25 mouse cellular contexts compared by ENCODE assay signal in the genomic region with DNA sequence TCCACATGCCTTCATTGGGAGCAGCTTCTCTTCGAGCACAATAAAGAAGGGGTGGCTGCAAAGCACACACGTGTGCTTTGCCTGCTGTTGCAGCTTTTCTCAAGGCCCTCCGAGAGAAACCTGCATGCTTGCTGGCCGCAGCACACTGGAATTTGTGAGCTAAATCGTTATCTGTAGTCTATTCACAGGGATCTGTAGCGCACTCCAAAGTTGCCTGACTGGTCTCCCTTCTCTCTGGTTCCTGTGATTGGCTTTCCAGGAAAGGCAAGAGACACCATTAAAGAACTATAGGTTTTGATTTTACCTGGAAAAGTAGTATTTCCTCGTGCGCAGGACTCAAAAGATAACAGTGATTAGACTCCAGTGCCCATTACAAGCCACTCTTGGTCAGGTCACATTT. TPM values are rescaled to one million over a fixed set of nuclear protein-coding genes. Genes with fewer than 3 reads are reported as not detected.
DNase-seq lines count a peak whose midpoint lies in the region; ATAC-seq and TF ChIP-seq lines count a peak whose summit lies in the region.
"Had no signal": no experiment of that assay in that cellular context is flagged by ENCODE, and none has a peak within 500 bp of the region (broad histone marks: within the 10 kb centered on the region; RNA-seq: fewer than 3 reads in every experiment).

No protein-coding gene starts in this region.

- H3K4me2 ChIP-seq in heart, embryonic 12.5 days = peak overlapping the region; percentile 35; the same call in 1 of the 2 replicates
- 0 out of 2 replicates have a peak overlapping the region, but pooled peaks have one; percentile 5 for H3K4me2 ChIP-seq in kidney, embryonic 16.5 days (replicated peaks; ENCODE audit: low read depth, low read length)
- 0 out of 2 replicates have a peak overlapping the region, but pooled peaks have one; percentile 8 for H3K4me2 ChIP-seq in lung, postnatal 0 days (replicated peaks; ENCODE audit: low read depth, low read length)
- H3K4me2 ChIP-seq in intestine, postnatal 0 days (replicated peaks; ENCODE audit: low read depth) = peak overlapping the region; percentile 48
- no peak overlapping the region for H3K4me2 ChIP-seq in hindbrain, embryonic 14.5 days (replicated peaks)
- H3K4me2 ChIP-seq: embryonic facial prominence, embryonic 15.5 days; hindbrain, embryonic 13.5 days; midbrain, embryonic 13.5 days; neural tube, embryonic 13.5 days had no signal

- TF ChIP-seq CTCF in lung, postnatal 0 days (IDR thresholded peaks at IDR 0.05) = no peak
- no peak for TF ChIP-seq CTCF in intestine, postnatal 0 days (IDR thresholded peaks at IDR 0.05; ENCODE audit: low read depth)

- H3K4me1 ChIP-seq in heart, embryonic 12.5 days (replicated peaks) = no peaks in the 10 kb centered on the region
- H3K4me1 ChIP-seq in kidney, embryonic 16.5 days (ENCODE audit: insufficient read depth, low read length) = no peaks in the 10 kb centered on the region
- H3K4me1 ChIP-seq in lung, postnatal 0 days (ENCODE audit: insufficient read depth, low read depth, low read length) = no peaks in the 10 kb centered on the region
- no peaks in the 10 kb centered on the region for H3K4me1 ChIP-seq in intestine, postnatal 0 days (replicated peaks; ENCODE audit: control insufficient read depth, insufficient read depth, low read length)
- no peaks in the 10 kb centered on the region for H3K4me1 ChIP-seq in hindbrain, embryonic 14.5 days (replicated peaks; ENCODE audit: control insufficient read depth, insufficient read depth, low read length)
- H3K4me1 ChIP-seq: embryonic facial prominence, embryonic 15.5 days; hindbrain, embryonic 13.5 days; midbrain, embryonic 13.5 days; neural tube, embryonic 13.5 days had no signal

- no peak overlapping the region for H3K9ac ChIP-seq in heart, embryonic 12.5 days
- no peak overlapping the region for H3K9ac ChIP-seq in kidney, embryonic 16.5 days (replicated peaks; ENCODE audit: low read length)
- H3K9ac ChIP-seq in lung, postnatal 0 days (replicated peaks; ENCODE audit: low read depth) = no peak overlapping the region
- H3K9ac ChIP-seq in intestine, postnatal 0 days (ENCODE audit: low read depth, low read length) = no peak overlapping the region
- no peak overlapping the region for H3K9ac ChIP-seq in hindbrain, embryonic 14.5 days
- H3K9ac ChIP-seq: embryonic facial prominence, embryonic 15.5 days; hindbrain, embryonic 13.5 days; liver, embryonic 14.5 days; midbrain, embryonic 13.5 days; neural tube, embryonic 13.5 days had no signal

- no peak overlapping the region for H3K4me3 ChIP-seq in heart, embryonic 12.5 days
- no peak overlapping the region for H3K4me3 ChIP-seq in kidney, embryonic 16.5 days (ENCODE audit: low read length)
- no peak overlapping the region for H3K4me3 ChIP-seq in lung, postnatal 0 days (ENCODE audit: low read depth, low read length)
- no peak overlapping the region for H3K4me3 ChIP-seq in intestine, postnatal 0 days (ENCODE audit: low read depth, low read length)
- no peak overlapping the region for H3K4me3 ChIP-seq in hindbrain, embryonic 14.5 days (replicated peaks; ENCODE audit: low read length)
- H3K4me3 ChIP-seq: embryonic facial prominence, embryonic 15.5 days; hindbrain, embryonic 13.5 days; midbrain, embryonic 13.5 days; neural tube, embryonic 13.5 days had no signal

- no peaks in the 10 kb centered on the region for H3K36me3 ChIP-seq in heart, embryonic 12.5 days
- H3K36me3 ChIP-seq in kidney, embryonic 16.5 days (ENCODE audit: insufficient read depth, low read length) = no peaks in the 10 kb centered on the region
- no peaks in the 10 kb centered on the region for H3K36me3 ChIP-seq in lung, postnatal 0 days (ENCODE audit: insufficient read depth, low read length)
- no peaks in the 10 kb centered on the region for H3K36me3 ChIP-seq in intestine, postnatal 0 days (ENCODE audit: control insufficient read depth, insufficient read depth)
- H3K36me3 ChIP-seq in hindbrain, embryonic 14.5 days (replicated peaks; ENCODE audit: control insufficient read depth, insufficient read depth) = no peaks in the 10 kb centered on the region
- H3K36me3 ChIP-seq: embryonic facial prominence, embryonic 15.5 days; hindbrain, embryonic 13.5 days; midbrain, embryonic 13.5 days; neural tube, embryonic 13.5 days had no signal

- TF ChIP-seq EP300 in lung, postnatal 0 days (IDR thresholded peaks at IDR 0.05) = no peak

- DNase-seq in heart, adult 11 months = no peak
- DNase-seq in kidney, adult 8-10 months = no peak
- no peak for DNase-seq in lung, postnatal 0 days (ENCODE audit: low spot score)
- DNase-seq in lung, adult 18-20 months = no peak
- DNase-seq in hindbrain, embryonic 14.5 days (ENCODE audit: low spot score) = no peak
- DNase-seq: cerebellum, adult 11 months; cerebellum, postnatal 10 days; gastrocnemius, postnatal 36 days; heart, postnatal 14 days; kidney, adult 11 months; kidney, postnatal 4 days; right cerebral cortex, adult 18-20 months; thymus, postnatal 4 days had no signal

- H3K27me3 ChIP-seq in heart, embryonic 12.5 days (replicated peaks) = no peaks in the 10 kb centered on the region
- no peaks in the 10 kb centered on the region for H3K27me3 ChIP-seq in kidney, embryonic 16.5 days (ENCODE audit: insufficient read depth, low read length)
- H3K27me3 ChIP-seq in lung, postnatal 0 days (replicated peaks; ENCODE audit: insufficient read depth, low read length) = no peaks in the 10 kb centered on the region
- no peaks in the 10 kb centered on the region for H3K27me3 ChIP-seq in intestine, postnatal 0 days (replicated peaks; ENCODE audit: control insufficient read depth, insufficient read depth, low read length)
- no peaks in the 10 kb centered on the region for H3K27me3 ChIP-seq in hindbrain, embryonic 14.5 days (ENCODE audit: control insufficient read depth, insufficient read depth, low read length)
- H3K27me3 ChIP-seq: embryonic facial prominence, embryonic 15.5 days; hindbrain, embryonic 13.5 days; midbrain, embryonic 13.5 days; neural tube, embryonic 13.5 days had no signal

- no peak overlapping the region for H3K27ac ChIP-seq in heart, embryonic 12.5 days (ENCODE audit: poor library complexity, severe bottlenecking)
- H3K27ac ChIP-seq in kidney, embryonic 16.5 days (ENCODE audit: low read length) = no peak overlapping the region
- no peak overlapping the region for H3K27ac ChIP-seq in lung, postnatal 0 days (ENCODE audit: low read length)
- no peak overlapping the region for H3K27ac ChIP-seq in intestine, postnatal 0 days (ENCODE audit: low read depth, low read length)
- no peak overlapping the region for H3K27ac ChIP-seq in hindbrain, embryonic 14.5 days
- H3K27ac ChIP-seq: embryonic facial prominence, embryonic 15.5 days; hindbrain, embryonic 13.5 days; liver, embryonic 14.5 days; midbrain, embryonic 13.5 days; neural tube, embryonic 13.5 days had no signal

- peaks cover 7% of the 10 kb centered on the region for H3K9me3 ChIP-seq in heart, embryonic 12.5 days (replicated peaks)
- no peaks in the 10 kb centered on the region for H3K9me3 ChIP-seq in kidney, embryonic 16.5 days (ENCODE audit: low read length)
- H3K9me3 ChIP-seq in lung, postnatal 0 days (ENCODE audit: low read length) = no peaks in the 10 kb centered on the region
- H3K9me3 ChIP-seq in intestine, postnatal 0 days (ENCODE audit: control insufficient read depth) = no peaks in the 10 kb centered on the region
- no peaks in the 10 kb centered on the region for H3K9me3 ChIP-seq in hindbrain, embryonic 14.5 days (ENCODE audit: control insufficient read depth, low read length)
- H3K9me3 ChIP-seq: embryonic facial prominence, embryonic 15.5 days; hindbrain, embryonic 13.5 days; midbrain, embryonic 13.5 days; neural tube, embryonic 13.5 days had no signal

- no peak for ATAC-seq in heart, embryonic 12.5 days (ENCODE audit: insufficient number of reproducible peaks, low FRiP score)
- no peak for ATAC-seq in kidney, embryonic 16.5 days (ENCODE audit: low FRiP score, low TSS enrichment)
- no peak for ATAC-seq in lung, postnatal 0 days
- ATAC-seq in intestine, postnatal 0 days = no peak
- no peak for ATAC-seq in hindbrain, embryonic 14.5 days (ENCODE audit: low FRiP score)
- ATAC-seq: activated CD4-positive, CD25-positive, alpha-beta regulatory T cell, adult 4 months; CD4-positive, CD25-positive, alpha-beta regulatory T cell, adult 4 months; forebrain, embryonic 16.5 days; midbrain, embryonic 13.5 days had no signal

- WGBS in heart, embryonic 12.5 days = 42% methylated on average over 8 of the region's 8 CpGs
- WGBS in kidney, embryonic 16.5 days = 61% methylated on average over 8 of the region's 8 CpGs
- 45% methylated on average over 8 of the region's 8 CpGs for WGBS in lung, postnatal 0 days
- WGBS in intestine, postnatal 0 days = 43% methylated on average over 8 of the region's 8 CpGs
- 65% methylated on average over 8 of the region's 8 CpGs for WGBS in hindbrain, embryonic 14.5 days

RNA-seq across cellular contexts. Expression of gene Fthl17a, which starts 22.3 kb away (rescaled TPM):
- not detected in 2 replicates for polyA plus RNA-seq in heart, embryonic 12.5 days (2016; fragmentation: Nextera tagmentation; extraction: Ambion mirVana)
- polyA plus RNA-seq in kidney, embryonic 16.5 days (2015; fragmentation: Nextera tagmentation; extraction: Ambion mirVana) = not detected in 2 replicates
- polyA plus RNA-seq in lung, postnatal 0 days (2015; fragmentation: Nextera tagmentation; extraction: Ambion mirVana) = not detected in 2 replicates
- polyA plus RNA-seq in intestine, postnatal 0 days (2015; fragmentation: Nextera tagmentation; extraction: Ambion mirVana) = not detected in 2 replicates
- not detected in 2 replicates for polyA plus RNA-seq in hindbrain, embryonic 14.5 days (2014; fragmentation: Nextera tagmentation; extraction: Ambion mirVana)
- polyA plus RNA-seq: activated CD4-positive, CD25-positive, alpha-beta regulatory T cell, adult 4 months; CD4-positive, CD25-positive, alpha-beta regulatory T cell, adult 4 months; embryonic facial prominence, embryonic 15.5 days; forebrain, embryonic 16.5 days; hindbrain, embryonic 13.5 days; limb, embryonic 11.5 days; liver, embryonic 14.5 days; midbrain, embryonic 13.5 days; neural tube, embryonic 13.5 days had no signal
